Mouse (Mus musculus) forebrain, embryonic 10.5 days (tissue): Measurements from ENCODE around the gene Golga4. TPM values are rescaled to one million over a fixed set of nuclear protein-coding genes. Genes with fewer than 3 reads are reported as not detected.

ENCODE experiments used
- DNase-seq: peaks from one replicate; pipeline ENCODE4 v3.0.0-alpha.2; 2017; ENCODE audit warnings: low spot score; ENCODE audit errors: extremely low spot score
- H3K27ac ChIP-seq: fragments of 300-500 bp; sonication (generic); 2 replicates; pipeline ENCODE4 v1.5.1; 2016; ENCODE audit warnings: mild to moderate bottlenecking
- H3K27me3 ChIP-seq: fragments of 300-500 bp; sonication (generic); 2 replicates; pipeline ENCODE4 v1.6.1; 2016; ENCODE audit warnings: mild to moderate bottlenecking; ENCODE audit not compliant: poor library complexity, severe bottlenecking
- H3K36me3 ChIP-seq: fragments of 300-500 bp; sonication (generic); replicated peaks from 2 replicates; pipeline ENCODE4 v1.6.1; 2016; ENCODE audit warnings: mild to moderate bottlenecking, moderate library complexity
- H3K4me1 ChIP-seq: fragments of 300-500 bp; sonication (generic); 2 replicates; pipeline ENCODE4 v1.6.1; 2016
- H3K4me3 ChIP-seq: fragments of 300-500 bp; sonication (generic); 2 replicates; pipeline ENCODE4 v1.5.1; 2016; ENCODE audit warnings: mild to moderate bottlenecking, moderate library complexity
- H3K9me3 ChIP-seq: fragments of 300-500 bp; sonication (generic); 2 replicates; pipeline ENCODE4 v1.6.1; 2016; ENCODE audit warnings: mild to moderate bottlenecking, moderate library complexity
- WGBS: fragments of 180-500 bp; shearing (Covaris S2); methylation state at CpG from one replicate; pipeline ENCODE4 v1.1.7; 2016; 5-methylcytosine and 5-hydroxymethylcytosine counted together
- polyA plus RNA-seq: library from polyadenylated mRNA; unstranded; fragments of >200 nt; fragmentation: Nextera tagmentation; extraction: Ambion mirVana; gene quantifications from 2 replicates; pipeline ENCODE4 v1.2.1, GENCODE M21; 2016

Golga4 gene
- polyA plus RNA-seq, result 40.0 and 42.1 TPM in 2 replicates

- H3K4me3 ChIP-seq, result peak within 1 kb of the TSS; percentile 97
- peaks cover 28% of the 10 kb centered on the region for H3K4me1 ChIP-seq
- peak within 1 kb of the TSS; percentile 95 for H3K27ac ChIP-seq
- under 1% methylated on average over 43 of the region's 43 CpGs for WGBS
- peak; percentile 86 for DNase-seq
- H3K27me3 ChIP-seq, result no peaks in the 10 kb centered on the region
- H3K9me3 ChIP-seq, result no peaks in the 10 kb centered on the region
- H3K36me3 ChIP-seq, result peaks cover 6% of the 10 kb centered on the region
Observed at GRCm38 (mm10) chr9:118506020-118506403, at the start of gene Golga4. TSS of gene Golga4 (plus strand) at chr9:118506267.

GRCm38 (mm10) chr9:118456405-118456804, 49.7 kb upstream of the Golga4 start:
- WGBS, result 42% methylated on average over 6 of the region's 6 CpGs
- Histone ChIP-seq H3K36me3 (no peaks in the 10 kb centered on the region), H3K27ac (no peak overlapping the region), H3K9me3 (no peaks in the 10 kb centered on the region), H3K4me3 (no peak overlapping the region), H3K4me1 (peaks cover 7% of the 10 kb centered on the region; the same call in 1 of the 2 replicates), H3K27me3 (peaks cover 13% of the 10 kb centered on the region)
- no peak for DNase-seq

- 38% methylated on average over 5 of the region's 5 CpGs for WGBS
- no peak for DNase-seq
- H3K4me3 ChIP-seq, result no peak overlapping the region
- H3K9me3 ChIP-seq, result no peaks in the 10 kb centered on the region
- H3K27ac ChIP-seq, result no peak overlapping the region
- no peaks in the 10 kb centered on the region for H3K36me3 ChIP-seq
- peaks cover 7% of the 10 kb centered on the region; the same call in 1 of the 2 replicates for H3K4me1 ChIP-seq
- H3K27me3 ChIP-seq, result peaks cover 13% of the 10 kb centered on the region
Observed at GRCm38 (mm10) chr9:118458039-118458438, 48.0 kb upstream of the Golga4 start.

GRCm38 (mm10) chr9:118464031-118464430, 42.0 kb upstream of the Golga4 start:
- H3K36me3 ChIP-seq, result no peaks in the 10 kb centered on the region
- H3K9me3 ChIP-seq, result no peaks in the 10 kb centered on the region
- no peak overlapping the region for H3K4me3 ChIP-seq
- WGBS, result 82% methylated on average over 1 of the region's 1 CpGs
- peaks cover 11% of the 10 kb centered on the region for H3K4me1 ChIP-seq
- H3K27me3 ChIP-seq, result peaks cover 37% of the 10 kb centered on the region
- no peak for DNase-seq
- H3K27ac ChIP-seq, result no peak overlapping the region

- Histone ChIP-seq H3K27ac (no peak overlapping the region), H3K4me3 (peak overlapping the region; percentile 10), H3K9me3 (no peaks in the 10 kb centered on the region), H3K4me1 (peaks cover 25% of the 10 kb centered on the region), H3K36me3 (no peaks in the 10 kb centered on the region), H3K27me3 (peaks cover 80% of the 10 kb centered on the region)
- under 1% methylated on average over 14 of the region's 14 CpGs for WGBS
- no peak for DNase-seq
Observed at GRCm38 (mm10) chr9:118468301-118468700, 37.8 kb upstream of the Golga4 start.

- Histone ChIP-seq H3K4me1 (peaks cover 25% of the 10 kb centered on the region), H3K27me3 (peaks cover 87% of the 10 kb centered on the region), H3K27ac (no peak overlapping the region), H3K36me3 (no peaks in the 10 kb centered on the region), H3K4me3 (no peak overlapping the region; the same call in 1 of the 2 replicates), H3K9me3 (no peaks in the 10 kb centered on the region)
- WGBS, result 6% methylated on average over 16 of the region's 16 CpGs
- no peak for DNase-seq
Observed at GRCm38 (mm10) chr9:118469272-118469671, 36.8 kb upstream of the Golga4 start.

GRCm38 (mm10) chr9:118471296-118471695, 34.8 kb upstream of the Golga4 start:
- no peak overlapping the region for H3K4me3 ChIP-seq
- no peak for DNase-seq
- H3K36me3 ChIP-seq, result no peaks in the 10 kb centered on the region
- H3K27me3 ChIP-seq, result peaks cover 97% of the 10 kb centered on the region
- H3K27ac ChIP-seq, result no peak overlapping the region
- no peaks in the 10 kb centered on the region for H3K9me3 ChIP-seq
- peaks cover 27% of the 10 kb centered on the region for H3K4me1 ChIP-seq
- 21% methylated on average over 3 of the region's 3 CpGs for WGBS

- Histone ChIP-seq H3K27me3 (peaks cover 97% of the 10 kb centered on the region), H3K4me1 (peaks cover 39% of the 10 kb centered on the region), H3K36me3 (no peaks in the 10 kb centered on the region), H3K27ac (peak overlapping the region; percentile 40; the same call in 1 of the 2 replicates), H3K4me3 (peak overlapping the region; percentile 46), H3K9me3 (no peaks in the 10 kb centered on the region)
- DNase-seq, result peak; percentile 44
- WGBS, result under 1% methylated on average over 22 of the region's 22 CpGs
Observed at GRCm38 (mm10) chr9:118476211-118476765, 29.8 kb upstream of the Golga4 start.

GRCm38 (mm10) chr9:118476766-118477271, 29.2 kb upstream of the Golga4 start:
- DNase-seq, result peak; percentile 55
- H3K27ac ChIP-seq, result peak overlapping the region; percentile 40; the same call in 1 of the 2 replicates
- H3K36me3 ChIP-seq, result no peaks in the 10 kb centered on the region
- H3K9me3 ChIP-seq, result no peaks in the 10 kb centered on the region
- H3K4me1 ChIP-seq, result peaks cover 36% of the 10 kb centered on the region
- peak overlapping the region; percentile 46 for H3K4me3 ChIP-seq
- peaks cover 97% of the 10 kb centered on the region for H3K27me3 ChIP-seq
- under 1% methylated on average over 33 of the region's 33 CpGs for WGBS

- DNase-seq, result peak; percentile 53
- peak overlapping the region; percentile 44; the same call in 1 of the 2 replicates for H3K27ac ChIP-seq
- H3K36me3 ChIP-seq, result no peaks in the 10 kb centered on the region
- H3K9me3 ChIP-seq, result no peaks in the 10 kb centered on the region
- peak overlapping the region; percentile 46 for H3K4me3 ChIP-seq
- H3K27me3 ChIP-seq, result peaks cover 97% of the 10 kb centered on the region
- H3K4me1 ChIP-seq, result peaks cover 36% of the 10 kb centered on the region
- WGBS, result under 1% methylated on average over 31 of the region's 31 CpGs
Observed at GRCm38 (mm10) chr9:118477281-118477931, 28.7 kb upstream of the Golga4 start.

GRCm38 (mm10) chr9:118477961-118478360, 28.1 kb upstream of the Golga4 start, which contains the start of gene Eomes:
TSS of gene Eomes (plus strand) at chr9:118478212.
- peaks cover 97% of the 10 kb centered on the region for H3K27me3 ChIP-seq
- peak within 1 kb of the TSS; percentile 46 for H3K4me3 ChIP-seq
- 1% methylated on average over 9 of the region's 9 CpGs for WGBS
- peaks cover 36% of the 10 kb centered on the region for H3K4me1 ChIP-seq
- H3K27ac ChIP-seq, result peak within 1 kb of the TSS; percentile 53
- H3K36me3 ChIP-seq, result no peaks in the 10 kb centered on the region
- peak; percentile 49 for DNase-seq
- no peaks in the 10 kb centered on the region for H3K9me3 ChIP-seq

- peak; percentile 64 for DNase-seq
- Histone ChIP-seq H3K9me3 (no peaks in the 10 kb centered on the region), H3K4me3 (peak overlapping the region; percentile 46)
Observed at GRCm38 (mm10) chr9:118478458-118478838, 27.6 kb upstream of the Golga4 start.

More at GRCm38 (mm10) chr9:118478458-118478838, 27.6 kb upstream of the Golga4 start:
- Histone ChIP-seq H3K36me3 (no peaks in the 10 kb centered on the region), H3K4me1 (peaks cover 36% of the 10 kb centered on the region), H3K27ac (peak overlapping the region; percentile 53), H3K27me3 (peaks cover 98% of the 10 kb centered on the region)
- WGBS, result 0% methylated on average over 27 of the region's 29 CpGs
